Mouse (Mus musculus) lung, adult 2 months (tissue): ENCODE measurements around the gene Gm29666. TPM values are rescaled to one million over a fixed set of nuclear protein-coding genes. Genes with fewer than 3 reads are reported as not detected.
"Not testable (repeated sequence)": the region's sequence is repeated elsewhere in the genome, so short reads cannot be mapped to it uniquely, and the experiment has no call there.

ENCODE experiments used
- DNase-seq: peaks from one replicate; pipeline ENCODE4 v3.0.0; 2022
- H3K4me1 ChIP-seq: fragments of 200-500 bp; 2 replicates; pipeline ENCODE4 v1.6.1; 2011; ENCODE audit warnings: low read length; ENCODE audit not compliant: control insufficient read depth, insufficient read depth
- H3K4me3 ChIP-seq: fragments of 200-500 bp; replicated peaks from 2 replicates; pipeline ENCODE3; 2011; ENCODE audit warnings: low read depth, mild to moderate bottlenecking, control low read depth, low read length; ENCODE audit errors: extremely low read depth
- CTCF ChIP-seq: fragments of 200-500 bp; IDR thresholded peaks from 2 replicates; pipeline ENCODE4 v1.5.1; 2011; ENCODE audit warnings: mild to moderate bottlenecking, low read length, control low read depth; ENCODE audit not compliant: insufficient read depth
- POLR2A ChIP-seq: fragments of 200-500 bp; IDR thresholded peaks from 2 replicates; pipeline ENCODE4 v1.6.1; 2011; ENCODE audit warnings: low read depth, mild to moderate bottlenecking, control low read depth, low read length, borderline replicate concordance; ENCODE audit errors: extremely low read depth
- WGBS: fragments of 180-500 bp; shearing (Covaris S2); methylation state at CpG from one replicate; pipeline ENCODE4 v1.1.7; 2018; 5-methylcytosine and 5-hydroxymethylcytosine counted together
- polyA plus RNA-seq: library from polyadenylated mRNA; depleted of rRNA; stranded (reverse); fragments of >200 nt; gene quantifications from 2 replicates; pipeline ENCODE4 v1.2.3, GENCODE M21; 2012

Gene Gm29666
- polyA plus RNA-seq, 1 experiment: 0.20 TPM

DNA sequence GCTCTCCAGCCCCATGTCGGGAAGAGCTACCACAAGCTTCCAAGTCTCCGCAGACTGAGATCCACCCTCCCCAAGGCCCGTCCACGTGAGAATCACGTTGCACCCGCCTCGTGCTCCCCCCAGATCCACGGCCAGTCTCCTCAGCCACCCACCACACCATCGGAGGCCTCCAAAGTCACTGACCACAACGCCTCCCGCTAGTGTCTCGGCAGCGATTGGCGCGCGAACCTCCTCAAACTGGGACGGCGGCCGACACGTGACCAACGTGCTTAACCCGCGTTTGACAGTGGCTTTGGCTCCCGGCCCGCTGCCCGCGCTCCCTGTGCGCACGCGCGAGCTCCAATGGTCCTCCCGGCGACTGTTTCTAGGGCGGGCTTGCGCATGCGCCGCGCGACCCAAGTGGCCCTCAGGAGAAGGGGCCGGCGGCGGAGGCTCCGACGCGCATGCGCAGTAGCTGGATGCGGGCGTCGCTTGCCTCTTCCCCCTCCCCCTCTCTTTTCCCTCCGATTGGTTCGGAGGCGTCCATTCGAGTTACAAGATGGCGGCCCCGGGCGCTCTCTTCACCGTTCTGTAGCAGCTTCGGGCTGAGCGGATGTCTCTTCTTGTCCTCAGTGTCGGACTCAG is 3.2 kb upstream of the Gm29666 start, which contains the start of gene Nup50:
Nup50 (plus strand) TSS at position 528 of the 624 bp plus-strand sequence.
- WGBS: under 1% methylated on average over 60 of the region's 60 CpGs

DNA sequence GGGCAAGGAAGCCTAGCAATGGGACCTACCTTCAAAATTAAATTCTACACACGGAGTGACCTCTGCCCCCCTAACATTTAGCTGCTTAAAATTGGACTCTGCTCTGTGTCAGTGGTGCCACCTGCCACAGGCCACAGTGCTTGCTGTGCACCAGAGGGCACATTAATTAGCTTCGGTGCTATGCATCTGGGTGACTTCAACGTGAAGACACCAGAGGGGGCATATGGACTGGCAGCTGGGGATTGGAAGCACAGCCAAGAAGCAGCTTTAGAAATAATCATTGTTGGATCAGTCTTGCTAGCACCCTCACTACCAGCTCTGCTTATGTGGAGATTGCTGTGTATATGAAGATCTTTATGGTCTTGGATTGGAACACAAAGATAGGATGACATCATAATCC is 6.6 kb downstream of the Gm29666 start:
- Histone ChIP-seq H3K4me1 (no peaks in the 10 kb centered on the region), H3K4me3 (no peak overlapping the region)
- TF ChIP-seq CTCF (no peak), POLR2A (no peak)
- DNase-seq: no peak
- 86% methylated on average over 3 of the region's 3 CpGs for WGBS

More for the DNA sequence above, 3.2 kb upstream of the Gm29666 start, which contains the start of gene Nup50:
- Histone ChIP-seq H3K4me1 (peaks cover 7% of the 10 kb centered on the region), H3K4me3 (peak within 1 kb of the TSS; percentile 85)
- peak; percentile 100 for DNase-seq
- TF ChIP-seq CTCF (no peak), POLR2A (peak; percentile 80; the same call in 1 of the 2 replicates)

DNA sequence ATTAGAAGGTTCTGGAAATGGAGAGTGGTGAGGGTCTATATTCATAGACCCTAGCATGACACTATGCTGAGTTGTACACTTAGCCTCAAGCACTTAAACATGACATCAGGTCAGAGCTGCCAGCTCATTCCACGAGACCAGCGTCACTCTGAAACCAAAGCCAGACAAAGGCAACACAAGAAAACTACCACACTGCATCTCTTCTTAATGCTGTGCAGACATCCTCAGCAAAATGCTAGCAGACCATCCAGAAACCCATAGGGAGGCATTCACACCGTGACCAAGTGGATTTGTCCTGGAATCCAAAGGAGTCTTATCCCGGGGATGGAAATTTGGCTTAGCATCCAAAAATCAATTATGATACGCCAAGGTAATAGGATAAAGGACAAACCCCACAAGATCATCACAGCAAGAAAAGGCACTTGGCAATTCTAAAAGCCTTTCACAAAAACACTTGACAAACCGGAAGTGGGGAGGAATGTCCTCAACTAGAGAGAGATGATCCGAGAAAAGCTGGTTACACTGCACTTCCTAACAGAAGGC is 15.9 kb downstream of the Gm29666 start:
- 65% methylated on average over 7 of the region's 7 CpGs for WGBS
- Histone ChIP-seq H3K4me3 (no peak overlapping the region), H3K4me1 (no peaks in the 10 kb centered on the region)
- no peak for TF ChIP-seq CTCF
- TF ChIP-seq POLR2A: no peak
- no peak for DNase-seq

DNA sequence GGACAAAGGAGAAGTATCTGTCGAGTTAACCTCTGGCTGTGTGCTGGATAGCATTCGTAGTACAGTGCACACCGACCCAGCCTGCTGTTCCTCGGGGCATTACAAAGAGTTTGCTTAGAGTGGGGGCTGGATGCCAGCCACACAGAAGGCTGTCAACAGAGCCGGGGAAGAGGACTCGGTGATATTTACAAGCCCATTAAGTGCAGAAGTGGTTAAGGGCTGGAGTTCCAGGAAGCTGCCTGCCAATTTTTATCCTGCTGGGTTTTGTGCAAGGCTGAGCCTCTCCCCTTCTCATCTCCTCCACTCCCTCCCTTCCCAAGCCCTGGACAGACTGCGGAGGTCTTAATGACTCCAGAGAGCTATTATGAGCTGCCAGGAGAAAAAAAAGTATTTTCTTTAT is 21.8 kb downstream of the Gm29666 start:
- Histone ChIP-seq H3K4me1 (no peaks in the 10 kb centered on the region), H3K4me3 (no peak overlapping the region)
- DNase-seq: peak; percentile 15
- TF ChIP-seq CTCF (no peak), POLR2A (no peak)
- 30% methylated on average over 7 of the region's 7 CpGs for WGBS

DNA sequence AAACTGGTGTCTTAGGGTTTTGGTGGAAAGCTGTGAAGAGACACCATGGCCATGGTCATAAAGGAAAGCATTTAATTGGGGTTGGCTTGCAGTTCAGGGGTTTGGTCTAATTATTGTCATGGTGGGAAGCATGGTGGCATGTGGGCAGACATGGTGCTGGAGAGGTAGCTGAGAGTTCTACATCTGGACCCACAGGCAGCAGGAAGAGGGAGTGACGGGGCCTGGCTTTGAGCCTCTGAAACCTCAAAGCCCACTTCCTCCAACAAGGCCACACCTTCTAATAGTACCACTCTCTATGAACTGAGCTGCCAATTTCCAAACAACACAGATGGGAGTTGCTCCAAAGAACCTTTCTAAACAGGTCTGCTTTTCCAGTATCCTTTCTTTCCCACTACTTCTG is 23.2 kb downstream of the Gm29666 start:
- H3K4me3 ChIP-seq: no peak overlapping the region
- TF ChIP-seq CTCF (no peak), POLR2A (no peak)
- WGBS: 39% methylated on average over 1 of the region's 1 CpGs
- no peaks in the 10 kb centered on the region for H3K4me1 ChIP-seq
- DNase-seq: no peak

DNA sequence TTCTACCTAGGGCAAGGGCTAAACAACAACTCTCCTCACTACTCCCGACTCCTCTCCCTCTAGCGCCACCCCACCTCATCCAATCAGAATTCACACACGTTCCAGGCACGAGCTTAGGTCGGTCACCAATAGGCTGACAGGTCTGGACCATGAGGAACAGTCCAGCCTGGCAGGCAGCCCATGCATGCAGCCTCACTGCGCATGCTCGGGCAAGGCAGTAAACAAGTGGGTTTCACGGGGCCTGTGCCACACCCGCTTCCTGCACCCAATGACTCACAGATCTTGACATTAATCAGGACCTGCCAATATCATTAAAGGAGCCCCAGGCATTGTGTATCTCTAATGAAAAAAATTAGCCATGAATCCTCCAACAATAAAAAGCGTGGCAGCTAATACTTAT is 23.6 kb downstream of the Gm29666 start:
- DNase-seq, H3K4me3 ChIP-seq, H3K4me1 ChIP-seq: not testable (repeated sequence)
- whole genome bisulfite sequencing: 46% methylated on average over 10 of the region's 10 CpGs

DNA sequence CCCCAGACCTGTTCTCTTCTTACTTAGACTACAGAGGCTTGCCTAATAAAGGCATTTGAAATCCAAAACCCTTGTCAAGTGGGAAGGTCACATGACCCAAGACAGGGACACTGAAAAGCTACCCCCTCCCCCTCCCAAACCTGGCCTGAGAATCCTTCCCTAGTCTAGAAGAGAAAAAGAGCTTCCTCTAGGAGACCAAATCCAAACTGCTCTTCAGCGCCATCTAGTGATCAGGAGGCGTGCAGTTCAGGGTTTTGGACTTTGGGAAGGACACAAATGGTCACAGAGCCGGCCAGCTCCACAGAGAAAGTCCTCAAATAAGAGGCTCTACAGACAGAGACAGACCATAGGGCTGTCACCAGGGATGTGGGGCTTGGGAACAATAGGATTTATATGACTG is 28.2 kb downstream of the Gm29666 start:
- no peak for TF ChIP-seq POLR2A
- peak; percentile 77 for TF ChIP-seq CTCF
- no peaks in the 10 kb centered on the region for H3K4me1 ChIP-seq
- peak; percentile 45 for DNase-seq
- 1% methylated on average over 3 of the region's 3 CpGs for WGBS
- H3K4me3 ChIP-seq: no peak overlapping the region

DNA sequence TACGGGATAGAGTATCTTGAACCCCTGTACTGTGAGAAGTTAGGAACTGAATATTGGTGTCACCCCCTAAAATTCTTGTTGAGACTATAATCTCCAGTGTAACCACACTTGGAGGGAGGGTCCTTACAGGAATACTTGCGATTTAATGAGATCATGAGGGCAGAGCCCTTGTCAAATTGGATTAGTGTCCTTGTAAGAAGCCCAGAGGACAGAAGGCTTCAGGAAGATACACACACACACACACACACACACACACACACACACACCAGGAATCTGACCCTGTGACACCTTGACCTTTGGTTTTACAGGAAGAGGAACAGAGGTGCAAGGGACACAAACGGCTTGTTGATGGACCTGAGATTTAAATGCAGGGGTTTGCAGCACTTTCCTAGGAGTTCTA is 28.6 kb downstream of the Gm29666 start:
- H3K4me3 ChIP-seq: no peak overlapping the region
- 44% methylated on average over 3 of the region's 3 CpGs for WGBS
- DNase-seq: no peak
- no peaks in the 10 kb centered on the region for H3K4me1 ChIP-seq
- no peak for TF ChIP-seq CTCF
- TF ChIP-seq POLR2A: no peak

DNA sequence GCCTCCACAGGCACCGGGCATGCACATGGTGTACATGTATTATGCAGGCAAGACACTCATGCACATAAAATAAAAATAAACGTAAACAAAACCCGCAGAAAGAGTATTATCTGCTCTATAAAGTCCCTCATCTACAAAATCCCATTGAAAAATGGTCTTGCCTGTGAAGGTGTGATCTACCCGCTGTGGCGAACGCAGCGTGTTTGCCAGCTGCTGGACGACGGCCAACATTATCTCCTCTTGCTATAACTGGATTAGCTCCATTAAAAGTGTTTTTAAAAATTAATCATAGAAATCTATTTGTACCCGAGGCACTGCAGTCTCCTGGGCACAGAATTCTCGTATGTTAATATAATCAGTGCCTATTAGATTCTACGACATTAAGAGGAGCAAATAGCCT is 31.8 kb downstream of the Gm29666 start:
- WGBS: 63% methylated on average over 12 of the region's 12 CpGs
- Histone ChIP-seq H3K4me3 (no peak overlapping the region), H3K4me1 (no peaks in the 10 kb centered on the region)
- TF ChIP-seq CTCF (no peak), POLR2A (no peak)
- no peak for DNase-seq

DNA sequence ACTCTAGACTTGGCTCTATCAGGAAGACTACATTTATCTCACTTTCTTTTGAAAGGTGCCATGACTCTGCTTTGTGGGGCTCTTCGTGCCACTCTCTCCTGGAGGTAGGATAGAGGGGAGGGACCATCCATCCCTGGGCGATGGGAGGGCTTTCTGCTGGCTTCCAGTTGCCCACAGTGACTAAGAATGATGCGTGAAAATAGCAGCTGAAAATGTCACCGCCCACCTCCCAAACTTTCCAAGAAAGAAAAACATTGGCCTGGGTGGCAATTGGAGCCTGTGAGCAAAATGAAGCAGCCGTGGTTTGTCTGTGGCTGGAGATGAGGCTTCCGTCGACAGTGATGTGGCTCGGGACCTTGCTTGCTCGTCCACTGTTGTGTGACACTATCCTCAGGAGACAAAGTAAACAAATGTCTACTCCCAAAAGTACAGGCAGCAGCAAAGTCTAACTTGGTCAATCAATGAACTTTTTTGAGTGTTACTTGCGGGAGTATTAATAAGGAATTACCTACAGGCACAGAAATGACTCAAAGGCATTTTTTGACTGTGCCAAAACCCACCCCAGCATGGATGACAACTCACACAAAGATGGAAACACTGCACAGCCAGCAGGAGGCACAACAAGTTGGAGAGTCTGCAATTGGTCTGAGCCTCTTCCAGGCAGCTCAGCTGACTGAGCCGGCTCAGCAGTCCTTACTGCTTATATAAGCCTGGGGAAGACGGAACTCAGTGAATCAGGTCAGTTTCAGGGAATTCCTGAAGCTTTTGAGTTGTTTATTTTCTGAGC is 42.6 kb downstream of the Gm29666 start:
- 68% methylated on average over 12 of the region's 12 CpGs for WGBS
- Histone ChIP-seq H3K4me3 (no peak overlapping the region), H3K4me1 (no peaks in the 10 kb centered on the region)
- no peak for DNase-seq
- TF ChIP-seq CTCF (no peak), POLR2A (no peak)

DNA sequence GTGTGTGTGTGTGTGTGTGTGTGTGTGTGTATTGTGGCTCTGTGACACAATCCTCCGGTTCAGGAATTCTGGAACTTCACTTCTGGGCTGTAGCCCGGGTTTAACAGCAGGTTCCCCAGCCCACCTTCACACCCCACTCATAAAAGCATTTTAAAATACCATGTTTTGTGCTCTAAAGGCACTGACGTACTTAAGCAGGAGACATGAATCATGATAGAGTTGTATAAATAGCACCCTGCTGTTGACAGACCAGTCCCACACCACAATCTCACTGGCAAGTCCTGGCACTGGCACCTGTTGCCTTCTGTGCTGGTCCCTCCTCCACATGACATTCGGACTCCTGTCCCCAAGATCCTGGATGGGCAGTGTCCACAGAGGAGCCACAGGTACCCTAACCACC is 46.0 kb downstream of the Gm29666 start:
- WGBS: 72% methylated on average over 4 of the region's 4 CpGs
- no peak for DNase-seq
- TF ChIP-seq CTCF (no peak), POLR2A (no peak)

More for the DNA sequence above, 46.0 kb downstream of the Gm29666 start:
- Histone ChIP-seq H3K4me1 (no peaks in the 10 kb centered on the region), H3K4me3 (no peak overlapping the region)
